Mouse (Mus musculus): ENCODE results near the gene Ercc6. TPM values are rescaled to one million over a fixed set of nuclear protein-coding genes. Genes with fewer than 3 reads are reported as not detected.
A peak's percentile ranks its signal among the peaks of the same experiment; 100 is the strongest.

Ercc6 gene
- polyA plus RNA-seq, 1 experiment from 2014 or later, result 24.0 TPM

DNA sequence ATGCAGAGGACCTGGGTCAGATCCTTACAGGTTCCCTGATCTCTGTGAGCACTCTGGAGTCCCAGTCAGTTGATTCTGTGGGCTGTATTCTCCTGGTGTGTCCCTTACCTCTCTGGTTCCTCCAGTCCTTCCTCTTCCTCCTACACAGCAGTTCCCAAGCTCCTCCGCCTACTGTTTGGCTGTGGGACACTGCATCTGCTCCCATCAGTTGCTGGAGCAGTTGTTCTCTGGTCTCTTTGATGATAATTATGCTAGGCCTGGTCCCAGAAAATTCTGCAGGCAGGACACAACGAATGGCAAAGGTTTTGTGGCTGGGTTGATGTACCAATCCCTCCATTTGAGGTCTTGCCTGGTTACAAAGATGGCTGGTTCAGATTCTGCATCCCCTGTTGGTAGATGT is 12.0 kb upstream of the Ercc6 start:
- H3K9me3 ChIP-seq, result no peaks in the 10 kb centered on the region
- WGBS, result 60% methylated on average over 2 of the region's 2 CpGs
- H3K27me3 ChIP-seq, result no peaks in the 10 kb centered on the region
- H3K4me3 ChIP-seq, result no peak overlapping the region
- 0 out of 2 replicates have a peak, but pooled peaks cover 6% of the 10 kb centered on the region for H3K4me1 ChIP-seq
- H3K27ac ChIP-seq, result no peak overlapping the region
- no peak for ATAC-seq (ENCODE audit: low FRiP score, low read depth)
- H3K9ac ChIP-seq, result no peak overlapping the region
- no peak overlapping the region for H3K4me2 ChIP-seq (replicated peaks)
- no peaks in the 10 kb centered on the region for H3K36me3 ChIP-seq

- ATAC-seq (ENCODE audit: low FRiP score, low read depth), result no peak
- 54% methylated on average over 9 of the region's 9 CpGs for WGBS
- H3K27ac ChIP-seq, result no peak overlapping the region
- H3K27me3 ChIP-seq, result no peaks in the 10 kb centered on the region
- no peaks in the 10 kb centered on the region for H3K9me3 ChIP-seq
- 0 out of 2 replicates have a peak, but pooled peaks cover 6% of the 10 kb centered on the region for H3K4me1 ChIP-seq
- H3K9ac ChIP-seq, result no peak overlapping the region
- H3K4me2 ChIP-seq (replicated peaks), result no peak overlapping the region
- no peaks in the 10 kb centered on the region for H3K36me3 ChIP-seq
- no peak overlapping the region for H3K4me3 ChIP-seq
Observed at GRCm38 (mm10) chr14:32502764-32503688, 10.3 kb upstream of the Ercc6 start.

GRCm38 (mm10) chr14:32503897-32504296 is 9.4 kb upstream of the Ercc6 start:
- H3K36me3 ChIP-seq, result no peaks in the 10 kb centered on the region

GRCm38 (mm10) chr14:32506329-32506728 is 7.0 kb upstream of the Ercc6 start:
- no peak for ATAC-seq (ENCODE audit: low FRiP score, low read depth)
- H3K27me3 ChIP-seq, result no peaks in the 10 kb centered on the region
- no peak overlapping the region for H3K9ac ChIP-seq
- H3K4me1 ChIP-seq, result 0 out of 2 replicates have a peak, but pooled peaks cover 6% of the 10 kb centered on the region
- 84% methylated on average over 10 of the region's 10 CpGs for WGBS
- H3K4me2 ChIP-seq (replicated peaks), result no peak overlapping the region
- no peaks in the 10 kb centered on the region for H3K36me3 ChIP-seq
- no peak overlapping the region for H3K4me3 ChIP-seq
- no peaks in the 10 kb centered on the region for H3K9me3 ChIP-seq
- no peak overlapping the region for H3K27ac ChIP-seq

More at GRCm38 (mm10) chr14:32503897-32504296, 9.4 kb upstream of the Ercc6 start:
- Histone ChIP-seq H3K4me1 (0 out of 2 replicates have a peak, but pooled peaks cover 6% of the 10 kb centered on the region), H3K27ac (no peak overlapping the region), H3K4me2 (replicated peaks) (no peak overlapping the region), H3K27me3 (no peaks in the 10 kb centered on the region), H3K9me3 (no peaks in the 10 kb centered on the region), H3K4me3 (no peak overlapping the region), H3K9ac (no peak overlapping the region)
- 73% methylated on average over 1 of the region's 1 CpGs for WGBS
- no peak for ATAC-seq (ENCODE audit: low FRiP score, low read depth)

- no peak overlapping the region for H3K27ac ChIP-seq
- H3K4me1 ChIP-seq, result 0 out of 2 replicates have a peak, but pooled peaks cover 6% of the 10 kb centered on the region
- no peak overlapping the region for H3K4me2 ChIP-seq (replicated peaks)
- ATAC-seq (ENCODE audit: low FRiP score, low read depth), result no peak
- no peak overlapping the region for H3K9ac ChIP-seq
- no peaks in the 10 kb centered on the region for H3K27me3 ChIP-seq
- no peak overlapping the region for H3K4me3 ChIP-seq
- 85% methylated on average over 4 of the region's 4 CpGs for WGBS
- H3K9me3 ChIP-seq, result no peaks in the 10 kb centered on the region
- no peaks in the 10 kb centered on the region for H3K36me3 ChIP-seq
Observed at GRCm38 (mm10) chr14:32507216-32507615, 6.1 kb upstream of the Ercc6 start.

- Histone ChIP-seq H3K4me2 (replicated peaks) (no peak overlapping the region), H3K9ac (no peak overlapping the region), H3K4me1 (0 out of 2 replicates have a peak, but pooled peaks cover 3% of the 10 kb centered on the region), H3K27ac (no peak overlapping the region), H3K9me3 (no peaks in the 10 kb centered on the region), H3K36me3 (no peaks in the 10 kb centered on the region), H3K4me3 (no peak overlapping the region), H3K27me3 (no peaks in the 10 kb centered on the region)
- no peak for ATAC-seq (ENCODE audit: low FRiP score, low read depth)
- WGBS, result 64% methylated on average over 10 of the region's 10 CpGs
Observed at GRCm38 (mm10) chr14:32508105-32508835, 5.1 kb upstream of the Ercc6 start.

DNA sequence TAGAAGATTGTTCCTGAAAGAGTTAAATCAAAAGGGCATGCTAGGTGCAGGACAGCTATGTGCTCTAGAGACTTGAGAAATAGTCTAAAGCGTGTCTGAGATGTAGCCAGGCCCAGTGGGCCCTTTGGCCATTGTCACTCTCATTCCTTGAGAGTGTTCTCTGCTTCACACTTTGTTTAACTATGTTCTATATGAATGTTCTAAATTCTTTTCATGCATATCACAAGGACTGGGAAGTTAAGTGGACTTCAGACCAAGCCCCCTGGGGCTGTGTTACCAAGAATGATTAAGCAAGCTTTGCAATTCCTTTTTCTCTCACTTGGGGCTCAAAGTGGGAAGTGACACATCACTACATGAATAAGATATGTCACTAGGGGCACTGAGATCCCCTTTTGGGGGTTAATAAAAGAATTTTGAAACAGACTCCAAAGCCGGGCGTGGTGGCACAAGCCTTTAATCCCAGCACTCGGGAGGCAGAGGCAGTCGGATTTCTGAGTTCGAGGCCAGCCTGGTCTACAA is 3.8 kb upstream of the Ercc6 start:
- H3K36me3 ChIP-seq, result no peaks in the 10 kb centered on the region
- H3K9ac ChIP-seq, result no peak overlapping the region
- H3K4me2 ChIP-seq (replicated peaks), result no peak overlapping the region
- peaks cover 7% of the 10 kb centered on the region for H3K4me1 ChIP-seq
- no peak overlapping the region for H3K4me3 ChIP-seq
- no peak for ATAC-seq (ENCODE audit: low FRiP score, low read depth)
- no peak overlapping the region for H3K27ac ChIP-seq
- WGBS, result 85% methylated on average over 6 of the region's 6 CpGs
- H3K27me3 ChIP-seq, result no peaks in the 10 kb centered on the region
- H3K9me3 ChIP-seq, result no peaks in the 10 kb centered on the region

GRCm38 (mm10) chr14:32512912-32513311 is 409 bp upstream of the Ercc6 start:
- 44% methylated on average over 9 of the region's 9 CpGs for whole genome bisulfite sequencing

GRCm38 (mm10) chr14:32516086-32516485 is 2.8 kb downstream of the Ercc6 start:
- peaks cover 42% of the 10 kb centered on the region for H3K36me3 ChIP-seq
- H3K4me2 ChIP-seq (replicated peaks), result no peak overlapping the region
- H3K4me1 ChIP-seq, result peaks cover 12% of the 10 kb centered on the region
- no peaks in the 10 kb centered on the region for H3K27me3 ChIP-seq
- no peak overlapping the region for H3K9ac ChIP-seq
- WGBS, result 89% methylated on average over 1 of the region's 1 CpGs
- ATAC-seq (ENCODE audit: low FRiP score, low read depth), result no peak
- H3K4me3 ChIP-seq, result no peak overlapping the region
- H3K27ac ChIP-seq, result no peak overlapping the region
- no peaks in the 10 kb centered on the region for H3K9me3 ChIP-seq

More at GRCm38 (mm10) chr14:32512912-32513311, 409 bp upstream of the Ercc6 start:
- peaks cover 13% of the 10 kb centered on the region for H3K36me3 ChIP-seq
- peak overlapping the region; percentile 78 for H3K4me3 ChIP-seq
- no peaks in the 10 kb centered on the region for H3K27me3 ChIP-seq
- no peak overlapping the region for H3K9ac ChIP-seq
- H3K4me1 ChIP-seq, result peaks cover 12% of the 10 kb centered on the region
- peak overlapping the region; percentile 82 for H3K4me2 ChIP-seq (replicated peaks)
- ATAC-seq (ENCODE audit: low FRiP score, low read depth), result no peak; the same call in 1 of the 2 replicates
- H3K27ac ChIP-seq, result no peak overlapping the region
- H3K9me3 ChIP-seq, result no peaks in the 10 kb centered on the region

DNA sequence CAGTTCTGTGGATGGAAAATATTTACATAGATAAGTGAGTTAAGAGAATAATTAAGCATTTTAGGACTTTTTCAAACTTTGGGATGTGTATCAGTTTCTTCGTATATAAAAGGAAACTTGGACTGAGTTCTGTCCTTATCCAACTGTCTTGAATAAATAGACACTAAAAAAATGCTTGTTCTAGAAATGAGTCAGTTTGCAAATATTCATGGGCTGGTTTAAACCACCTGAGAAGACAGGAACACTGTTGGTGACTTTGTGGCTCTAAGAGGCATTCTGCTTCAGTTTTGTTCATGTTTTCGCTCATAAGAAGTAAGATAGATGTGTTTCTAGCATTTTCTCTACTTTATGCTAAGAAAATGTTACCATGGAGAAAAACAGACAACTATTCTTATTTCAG is 5.2 kb downstream of the Ercc6 start:
- Histone ChIP-seq H3K36me3 (peaks cover 57% of the 10 kb centered on the region), H3K27ac (no peak overlapping the region), H3K9me3 (no peaks in the 10 kb centered on the region), H3K27me3 (no peaks in the 10 kb centered on the region), H3K4me2 (replicated peaks) (no peak overlapping the region), H3K4me3 (no peak overlapping the region), H3K9ac (no peak overlapping the region), H3K4me1 (peaks cover 12% of the 10 kb centered on the region)
- ATAC-seq (ENCODE audit: low FRiP score, low read depth), result no peak
- 97% methylated on average over 2 of the region's 2 CpGs for WGBS

DNA sequence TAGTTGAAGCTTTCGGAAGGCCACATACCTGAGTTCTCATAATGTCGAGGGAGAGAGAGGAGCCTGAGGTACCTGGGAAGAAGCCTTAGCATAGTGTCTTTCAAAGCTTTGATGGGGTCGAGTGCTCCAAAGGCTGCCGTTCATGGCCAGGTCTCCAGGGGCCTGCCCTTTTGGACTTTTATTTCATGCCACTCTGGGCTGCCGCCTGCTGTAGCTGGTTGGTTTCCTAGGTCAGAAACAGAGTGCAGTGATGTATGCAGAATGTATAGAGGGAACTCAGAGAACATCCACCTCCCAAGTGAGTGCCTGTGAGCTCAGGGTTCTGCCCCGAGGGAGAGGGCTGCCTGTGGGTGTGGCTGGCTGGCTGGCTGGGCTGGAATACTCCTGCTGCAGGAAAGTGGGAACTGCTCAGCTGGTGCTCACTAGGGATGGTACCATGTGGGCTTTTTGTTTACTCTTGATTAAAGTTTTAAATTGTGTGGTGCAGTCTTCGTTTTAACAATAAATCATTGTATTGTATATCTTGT is 7.1 kb downstream of the Ercc6 start:
- Histone ChIP-seq H3K4me1 (no peaks in the 10 kb centered on the region), H3K27me3 (no peaks in the 10 kb centered on the region), H3K9ac (no peak overlapping the region), H3K9me3 (no peaks in the 10 kb centered on the region), H3K36me3 (peaks cover 64% of the 10 kb centered on the region), H3K4me2 (replicated peaks) (no peak overlapping the region), H3K27ac (no peak overlapping the region), H3K4me3 (no peak overlapping the region)
- ATAC-seq (ENCODE audit: low FRiP score, low read depth), result no peak
- 81% methylated on average over 7 of the region's 7 CpGs for WGBS

DNA sequence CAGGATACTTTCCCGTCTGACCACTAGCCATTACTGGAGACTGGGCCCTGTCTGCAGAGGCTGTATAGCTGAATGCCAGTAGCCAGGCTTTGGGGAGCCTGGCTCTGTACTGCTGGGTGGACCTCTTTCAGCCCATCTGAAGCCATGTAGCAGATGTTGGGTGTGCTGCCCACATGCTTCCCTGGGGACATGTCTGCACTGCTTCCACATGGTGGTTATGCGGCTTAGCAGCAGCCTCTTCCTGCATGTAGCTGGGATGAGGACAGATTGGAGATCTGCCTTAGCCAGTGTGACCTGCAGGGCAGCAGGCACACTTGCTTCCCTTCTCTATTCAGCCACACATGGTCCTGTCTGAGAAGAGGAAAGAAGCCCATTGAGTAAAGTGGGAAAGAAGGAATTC is 9.0 kb downstream of the Ercc6 start:
- H3K9me3 ChIP-seq, result no peaks in the 10 kb centered on the region
- ATAC-seq (ENCODE audit: low FRiP score, low read depth), result no peak
- H3K27ac ChIP-seq, result no peak overlapping the region
- WGBS, result 81% methylated on average over 2 of the region's 2 CpGs
- H3K9ac ChIP-seq, result no peak overlapping the region
- no peak overlapping the region for H3K4me2 ChIP-seq (replicated peaks)
- H3K27me3 ChIP-seq, result no peaks in the 10 kb centered on the region
- peaks cover 76% of the 10 kb centered on the region for H3K36me3 ChIP-seq
- no peak overlapping the region for H3K4me3 ChIP-seq
- H3K4me1 ChIP-seq, result no peaks in the 10 kb centered on the region

Measured in limb, embryonic 13.5 days (tissue).